Mouse (Mus musculus) fibroblast of lung, adult 2 months (primary cell): ENCODE results near the gene Gm30191.
"Not testable (repeated sequence)": the region's sequence is repeated elsewhere in the genome, so short reads cannot be mapped to it uniquely, and the experiment has no call there.

ENCODE experiments used
- DNase-seq: peaks from one replicate; pipeline ENCODE4 v3.0.0-alpha.2; 2011; ENCODE audit warnings: low read depth

Gene Gm30191

GRCm38 (mm10) chr4:134252131-134252910 lies 5.6 kb downstream of the Gm30191 start:
- DNase-seq = no peak

GRCm38 (mm10) chr4:134252911-134253721 lies 6.4 kb downstream of the Gm30191 start:
- DNase-seq = no peak

GRCm38 (mm10) chr4:134253722-134254324 lies 7.1 kb downstream of the Gm30191 start, which contains the start of gene Grrp1:
Gene Grrp1 (minus strand): TSS chr4:134254106.
- no peak for DNase-seq

GRCm38 (mm10) chr4:134254835-134255234 lies 8.1 kb downstream of the Gm30191 start:
- DNase-seq = no peak

- DNase-seq = no peak
These were observed 9.1 kb downstream of the Gm30191 start for GRCm38 (mm10) chr4:134255854-134256253.

- no peak for DNase-seq
These were observed 9.9 kb downstream of the Gm30191 start for GRCm38 (mm10) chr4:134256407-134257197.

- no peak for DNase-seq
These were observed 10.7 kb downstream of the Gm30191 start for GRCm38 (mm10) chr4:134257198-134258009.

GRCm38 (mm10) chr4:134258354-134258753 lies 11.6 kb downstream of the Gm30191 start:
- DNase-seq = no peak

GRCm38 (mm10) chr4:134263191-134263590 lies 16.5 kb downstream of the Gm30191 start:
- no peak for DNase-seq

GRCm38 (mm10) chr4:134265860-134266585 lies 19.3 kb downstream of the Gm30191 start:
- no peak for DNase-seq

- no peak for DNase-seq
These were observed 21.4 kb downstream of the Gm30191 start for GRCm38 (mm10) chr4:134268102-134268655.

- not testable (repeated sequence) for DNase-seq
These were observed 22.9 kb downstream of the Gm30191 start for GRCm38 (mm10) chr4:134269622-134270021.

- no peak for DNase-seq
These were observed 25.2 kb downstream of the Gm30191 start for GRCm38 (mm10) chr4:134271979-134272378.

GRCm38 (mm10) chr4:134272731-134273416 lies 26.1 kb downstream of the Gm30191 start:
- DNase-seq = no peak

GRCm38 (mm10) chr4:134273417-134274345 lies 26.9 kb downstream of the Gm30191 start:
- no peak for DNase-seq

- DNase-seq = no peak
These were observed 38.2 kb downstream of the Gm30191 start for GRCm38 (mm10) chr4:134284942-134285341.

GRCm38 (mm10) chr4:134286226-134287167 lies 39.8 kb downstream of the Gm30191 start:
- no peak for DNase-seq
